Mouse (Mus musculus) adrenal gland, postnatal 10 days (tissue): ENCODE measurements around the gene Fbrs. TPM values are rescaled to one million over a fixed set of nuclear protein-coding genes. Genes with fewer than 3 reads are reported as not detected.
A peak's percentile ranks its signal among the peaks of the same experiment; 100 is the strongest.
"Not testable (repeated sequence)": the region's sequence is repeated elsewhere in the genome, so short reads cannot be mapped to it uniquely, and the experiment has no call there.

ENCODE experiments used
- DNase-seq: peaks from one replicate; pipeline ENCODE4 v3.0.0; 2021; ENCODE audit warnings: mixed read lengths
- long read RNA-seq, 2 experiments: library from polyadenylated mRNA; stranded (forward); transcript quantifications; one replicate each; pipeline ENCODE4 v2.0.0; 2021
- total RNA-seq, 2 experiments: library from RNA; stranded (reverse); gene quantifications; 2 replicates each; pipeline ENCODE4 v1.2.3; 2021

Fbrs gene
- 10 to 100 TPM; 53.3 to 65.8 TPM for total RNA-seq
- long read RNA-seq, experiment 1, partial matches to known transcripts = 1 of 1 reads
- long read RNA-seq, experiment 1, other reads (novel, unspliced or antisense) = 0 of 1 reads
- long read RNA-seq, experiment 2, full-length matches to known transcripts = 2 of 6 reads
- long read RNA-seq, experiment 2, partial matches to known transcripts = 4 of 6 reads
- long read RNA-seq, experiment 2, other reads (novel, unspliced or antisense) = 0 of 6 reads

GRCm38 (mm10) chr7:127478635-127479317 lies at the start of gene Fbrs:
Gene Fbrs (plus strand): TSS chr7:127479199.
- DNase-seq = peak; percentile 97

GRCm38 (mm10) chr7:127435206-127435605 lies 43.8 kb upstream of the Fbrs start:
- DNase-seq = no peak

- no peak for DNase-seq
These were observed 41.3 kb upstream of the Fbrs start for GRCm38 (mm10) chr7:127437724-127438123.

- DNase-seq = no peak
These were observed 35.0 kb upstream of the Fbrs start for GRCm38 (mm10) chr7:127443976-127444375.

- DNase-seq = peak; percentile 93
These were observed 30.3 kb upstream of the Fbrs start, which contains the start of gene Zfp689 for GRCm38 (mm10) chr7:127448521-127449300. Gene Zfp689 (minus strand): TSS chr7:127449158.

DNA sequence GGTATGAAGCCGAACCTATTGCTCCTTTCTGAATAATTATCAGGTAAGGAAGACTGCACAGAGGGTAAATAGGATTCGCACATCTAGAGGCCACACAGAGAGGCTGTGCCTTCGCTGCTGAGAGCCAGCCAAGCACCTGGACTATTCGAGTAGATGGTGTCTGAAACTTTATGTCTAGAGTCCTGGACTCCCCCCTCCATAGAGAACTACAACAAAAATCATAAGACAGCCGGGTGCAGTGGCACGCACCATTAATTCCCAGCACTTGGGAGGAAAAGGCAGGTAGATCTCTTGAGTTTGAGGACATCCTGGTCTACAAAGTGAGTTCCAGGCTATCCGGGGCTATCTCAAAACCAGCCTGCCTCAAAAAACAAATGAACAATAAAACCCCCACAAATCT lies 29.0 kb upstream of the Fbrs start:
- no peak for DNase-seq

- no peak for DNase-seq
These were observed 25.9 kb upstream of the Fbrs start for GRCm38 (mm10) chr7:127453056-127453455.

DNA sequence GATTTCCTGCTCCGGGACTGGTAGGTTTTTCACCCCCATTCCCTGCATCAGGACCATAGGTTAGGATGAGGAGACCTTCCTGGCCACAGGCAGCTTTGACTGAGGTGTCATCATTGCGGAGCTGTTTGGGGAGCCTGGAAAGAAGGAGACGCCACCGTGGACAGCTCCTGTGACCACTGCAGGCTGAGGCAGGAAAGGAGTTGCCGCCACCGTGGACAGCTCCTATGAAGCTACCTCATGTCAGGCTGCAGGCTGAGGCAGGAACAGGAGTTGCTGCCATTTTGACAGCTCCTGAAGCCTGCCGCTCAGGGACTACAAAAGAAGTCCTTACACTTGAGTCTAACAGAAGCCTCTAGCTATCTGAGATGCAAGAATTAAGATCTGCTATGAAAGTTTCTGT lies 24.1 kb upstream of the Fbrs start:
- DNase-seq = no peak

DNA sequence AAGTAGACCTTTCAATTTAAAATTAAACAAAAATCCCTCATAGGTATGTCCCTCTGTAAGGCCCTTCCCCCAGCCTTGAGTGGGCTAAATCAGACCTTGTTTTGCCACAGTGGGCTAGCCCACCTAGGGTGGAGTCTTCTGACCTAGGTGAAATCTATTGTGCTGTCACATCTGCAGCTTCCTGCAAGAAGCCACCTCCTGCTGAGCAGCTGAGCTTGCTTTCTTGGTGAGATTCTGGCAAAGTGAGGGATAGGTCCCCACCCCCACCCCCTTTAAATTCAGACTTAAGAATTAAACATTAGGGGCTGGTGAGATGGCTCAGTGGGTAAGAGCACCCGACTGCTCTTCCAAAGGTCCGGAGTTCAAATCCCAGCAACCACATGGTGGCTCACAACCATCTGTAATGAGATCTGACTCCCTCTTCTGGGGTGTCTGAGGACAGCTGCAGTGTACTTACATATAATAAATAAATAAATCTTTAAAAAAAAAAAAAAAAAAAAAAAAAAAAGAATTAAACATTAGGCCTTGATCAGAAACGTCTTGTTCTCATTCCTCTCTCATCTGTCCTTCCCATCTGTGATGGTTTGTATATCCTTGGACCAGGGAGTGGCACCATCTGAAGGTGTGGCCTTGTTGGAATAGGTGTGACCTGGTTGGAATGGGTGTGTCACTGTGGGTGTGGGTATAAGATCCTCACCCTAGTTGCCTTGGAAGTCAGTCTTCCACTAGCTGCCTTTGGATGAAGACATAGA lies 20.5 kb upstream of the Fbrs start:
- not testable (repeated sequence) for DNase-seq

DNA sequence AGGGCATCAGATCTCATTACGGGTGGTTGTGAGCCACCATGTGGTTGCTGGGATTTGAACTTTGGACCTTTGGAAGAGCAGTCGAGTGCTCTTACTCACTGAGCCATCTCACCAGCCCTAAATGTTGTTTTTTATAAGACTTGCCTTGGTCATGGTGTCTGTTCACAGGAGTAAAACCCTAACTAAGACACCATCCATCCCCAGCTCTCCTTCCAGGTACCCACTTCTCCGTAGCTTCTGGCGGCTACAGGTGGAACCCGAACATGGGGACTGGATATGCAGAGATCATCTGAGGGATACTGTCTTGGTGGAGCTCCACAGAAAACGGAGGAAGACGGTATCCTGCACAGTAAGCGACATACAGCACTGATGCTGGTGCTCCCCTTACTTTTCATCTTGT lies 19.7 kb upstream of the Fbrs start, which contains the start of gene Prr14:
Gene Prr14, plus strand, starts transcription at position 301 of the 400 bp plus-strand sequence.
- not testable (repeated sequence) for DNase-seq

DNA sequence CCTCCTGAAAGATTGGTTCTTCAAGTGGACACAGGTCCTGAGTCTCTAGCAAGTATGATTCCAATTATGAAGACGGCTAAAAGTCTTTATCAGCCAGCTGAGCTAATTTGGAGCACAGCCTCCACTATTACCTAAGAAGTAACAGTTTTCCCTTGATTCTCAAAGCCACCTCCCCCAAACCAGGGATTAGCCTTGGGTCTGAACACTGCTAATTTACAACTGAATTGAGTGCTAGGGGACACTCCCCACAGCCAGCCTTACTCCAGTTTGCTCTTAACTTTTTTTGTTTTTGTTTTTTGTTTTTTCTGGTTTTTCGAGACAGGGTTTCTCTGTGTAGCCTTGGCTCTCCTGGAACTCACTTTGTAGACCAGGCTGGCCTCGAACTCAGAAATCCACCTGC lies 13.8 kb upstream of the Fbrs start:
- DNase-seq = no peak

- DNase-seq = not testable (repeated sequence)
These were observed 13.3 kb upstream of the Fbrs start for GRCm38 (mm10) chr7:127465670-127466069.

DNA sequence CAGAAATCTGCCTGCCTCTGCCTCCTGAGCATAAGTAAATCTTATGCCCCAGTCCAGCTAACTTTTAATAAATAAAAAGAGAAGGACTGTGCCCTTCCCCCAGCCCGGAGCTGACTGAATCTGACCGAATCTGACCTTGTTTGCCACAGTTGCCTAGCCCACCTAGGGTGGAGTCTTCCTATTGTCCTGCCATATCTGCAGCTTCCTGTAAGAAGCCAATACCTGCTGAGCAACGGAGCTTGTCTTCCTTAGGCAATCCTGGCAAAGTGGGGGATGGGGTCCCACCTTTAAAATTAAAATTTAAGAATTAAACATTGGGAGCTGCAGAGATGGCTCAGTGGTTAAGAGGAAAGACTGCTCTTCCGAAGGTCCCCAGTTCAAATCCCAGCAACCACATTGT lies 12.4 kb upstream of the Fbrs start:
- DNase-seq = no peak

- DNase-seq = peak; percentile 44
These were observed 8.8 kb upstream of the Fbrs start for GRCm38 (mm10) chr7:127470011-127470715.

- peak; percentile 91 for DNase-seq
These were observed 8.0 kb upstream of the Fbrs start for GRCm38 (mm10) chr7:127470743-127471645.

GRCm38 (mm10) chr7:127471646-127472010 lies 7.4 kb upstream of the Fbrs start:
- no peak for DNase-seq

DNA sequence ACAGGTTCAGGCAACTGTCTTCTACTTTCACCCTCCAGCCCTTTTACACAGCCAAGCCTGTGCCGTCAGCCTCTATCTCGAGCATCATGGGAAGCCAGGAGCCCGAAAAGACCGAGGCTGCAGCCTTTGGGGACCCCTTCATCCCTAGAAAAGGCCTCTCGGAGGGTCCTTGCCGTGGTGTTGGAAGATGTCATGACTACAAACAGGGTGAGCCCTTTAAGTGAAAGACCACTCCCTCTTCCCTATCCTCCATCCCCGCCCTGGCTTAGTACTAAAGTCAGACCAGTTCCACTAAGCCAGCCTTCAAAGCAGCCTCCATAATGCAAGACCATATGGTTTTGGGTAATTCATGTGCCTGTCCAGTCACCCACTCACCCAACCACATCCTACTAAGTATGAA lies 6.9 kb upstream of the Fbrs start:
- no peak for DNase-seq

DNA sequence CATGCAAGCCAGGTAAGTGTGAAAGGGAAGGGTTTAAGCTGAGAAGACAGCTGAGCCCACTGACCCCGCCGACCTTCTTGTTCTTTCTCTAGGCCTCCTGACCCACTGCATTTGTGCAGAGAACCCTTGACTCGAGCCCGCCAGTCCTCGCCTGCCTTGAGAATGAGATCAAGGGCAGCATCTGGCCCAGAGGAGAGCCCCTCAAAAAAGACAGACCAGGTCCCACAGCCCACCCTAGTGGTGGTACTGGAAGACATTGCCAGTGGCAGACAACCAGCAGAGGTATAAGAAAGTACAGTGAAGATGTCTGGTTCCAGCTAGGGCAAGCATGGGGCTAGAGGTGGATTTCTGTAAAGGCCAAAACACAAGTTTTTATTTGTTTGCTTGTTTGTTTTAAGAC lies 5.3 kb upstream of the Fbrs start:
- no peak for DNase-seq

- no peak for DNase-seq
These were observed 4.5 kb upstream of the Fbrs start for GRCm38 (mm10) chr7:127474378-127475070.

DNA sequence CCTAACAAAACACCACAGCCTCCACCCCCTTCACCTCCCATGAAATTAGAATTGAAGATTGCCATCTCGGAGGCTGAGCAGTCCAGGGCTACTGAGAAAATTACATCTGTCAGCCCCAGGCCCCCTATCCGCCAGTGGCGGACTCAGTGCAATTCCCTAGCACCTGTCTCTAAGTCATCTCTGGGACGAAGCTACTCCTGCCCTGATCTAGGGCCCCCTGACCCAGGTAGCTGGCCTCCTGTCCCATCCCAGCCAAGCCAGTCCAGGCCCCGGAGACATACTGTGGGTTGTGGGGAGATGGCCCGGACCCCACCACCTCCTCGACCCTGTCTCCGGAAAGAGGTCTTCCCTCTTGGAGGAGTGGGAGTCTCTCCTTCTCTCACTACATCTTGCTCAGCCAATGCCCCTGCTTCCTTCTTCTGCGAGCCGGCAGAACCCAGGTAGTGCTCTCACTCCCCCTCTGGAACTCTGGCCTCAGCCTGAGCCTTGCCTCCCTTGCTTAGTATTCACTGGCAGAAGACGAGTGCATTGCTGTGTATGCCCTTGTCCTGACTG lies 3.7 kb upstream of the Fbrs start:
- DNase-seq = no peak
